In genomic region chr15:72411956-72412355, GRCm38 (mm10) we compare ENCODE assay signal across 20 mouse cellular contexts.
A peak's percentile ranks its signal among the peaks of the same experiment; 100 is the strongest.
DNase-seq lines count a peak whose midpoint lies in the region; ATAC-seq and TF ChIP-seq lines count a peak whose summit lies in the region.
"Had no signal": no experiment of that assay in that cellular context is flagged by ENCODE, and none has a peak within 500 bp of the region (broad histone marks: within the 10 kb centered on the region; RNA-seq: fewer than 3 reads in every experiment).

No protein-coding gene starts in this region.

- intact Hi-C loops in left cerebral cortex, adult 2 months (cut with DNase I) = loop anchor here (10.0 kb wide), 1 partner anchor 177 kb away; no protein-coding TSS in a partner anchor

- no peak for TF ChIP-seq CTCF in layer of hippocampus, adult 2 months (conservative IDR thresholded peaks at IDR 0.05)
- TF ChIP-seq CTCF in left cerebral cortex, adult 2 months (IDR thresholded peaks at IDR 0.05) = no peak

- no peak overlapping the region for H3K4me3 ChIP-seq in layer of hippocampus, adult 2 months
- H3K4me3 ChIP-seq in left cerebral cortex, adult 2 months = no peak overlapping the region
- H3K4me3 ChIP-seq: limb, embryonic 10.5 days; midbrain, embryonic 15.5 days; myocyte had no signal

- peak; percentile 21 to 33 for DNase-seq in layer of hippocampus, adult 2 months (ENCODE audit: low spot score in 2 of 2)
- no peak for DNase-seq in layer of hippocampus, postnatal 36 days
- DNase-seq in left cerebral cortex, adult 2 months (ENCODE audit: extremely low spot score in 1 of 2, low spot score in 2 of 2) = peak; percentile 41 to 56
- DNase-seq in right cerebral cortex, postnatal 36 days (ENCODE audit: low spot score in 2 of 2) = peak; percentile 68 to 83
- DNase-seq in cerebellum, adult 9-10 months = no peak
- no peak for DNase-seq in kidney, postnatal 10 days
- DNase-seq: adrenal gland, postnatal 14 days; cerebellum, adult 11 months; cerebellum, postnatal 36 days; gastrocnemius, postnatal 36 days; kidney, postnatal 14 days; liver, postnatal 0 days; lung, postnatal 14 days; thymus, postnatal 25 days had no signal

- H3K27ac ChIP-seq in layer of hippocampus, adult 2 months = no peak overlapping the region
- no peak overlapping the region for H3K27ac ChIP-seq in left cerebral cortex, adult 2 months
- H3K27ac ChIP-seq: limb, embryonic 10.5 days; midbrain, embryonic 15.5 days had no signal

- peak; percentile 95 for ATAC-seq in frontal cortex, adult (ENCODE audit: low TSS enrichment)
- ATAC-seq: hindbrain, embryonic 16.5 days; intestine, postnatal 0 days; liver, postnatal 0 days; midbrain, embryonic 15.5 days had no signal

Comparison
In these comparisons a context has a peak if more than half of its experiments do, and no peak if none do; other contexts are left out.
1. DNase-seq: peak in layer of hippocampus, adult 2 months (2 of 2), left cerebral cortex, adult 2 months (2 of 2) and right cerebral cortex, postnatal 36 days (2 of 2); none in layer of hippocampus, postnatal 36 days (0 of 2), cerebellum, adult 9-10 months (single experiment) and kidney, postnatal 10 days (single experiment).